Mouse (Mus musculus) heart, embryonic 16.5 days (tissue): ENCODE results near the gene Col25a1. TPM values are rescaled to one million over a fixed set of nuclear protein-coding genes. Genes with fewer than 3 reads are reported as not detected.

Experiments used
- ATAC-seq: fragments of 200-750 bp; cut with Nextera tagmentation; replicated peaks from 2 replicates; pipeline ENCODE4 v1.8.0; 2017; ENCODE audit warnings: moderate number of reproducible peaks; ENCODE audit not compliant: insufficient read depth, low FRiP score; ENCODE audit errors: extremely low read depth
- H3K27ac ChIP-seq: fragments of 300-500 bp; sonication (generic); 2 replicates; pipeline ENCODE4 v1.5.1; 2014; ENCODE audit warnings: mild to moderate bottlenecking, low read length, control low read depth, moderate library complexity
- H3K27me3 ChIP-seq: fragments of 300-500 bp; sonication (generic); 2 replicates; pipeline ENCODE4 v1.6.1; 2014; ENCODE audit warnings: low read length, mixed read lengths; ENCODE audit not compliant: control insufficient read depth, insufficient read depth
- H3K36me3 ChIP-seq: fragments of 300-500 bp; sonication (generic); 2 replicates; pipeline ENCODE4 v1.6.1; 2014; ENCODE audit not compliant: control insufficient read depth, insufficient read depth
- H3K4me1 ChIP-seq: fragments of 300-500 bp; sonication (generic); 2 replicates; pipeline ENCODE4 v1.6.1; 2014; ENCODE audit warnings: low read length, mixed read lengths; ENCODE audit not compliant: control insufficient read depth, insufficient read depth
- H3K4me2 ChIP-seq: fragments of 300-500 bp; sonication (generic); 2 replicates; pipeline ENCODE4 v1.6.1; 2014; ENCODE audit warnings: low read depth, mild to moderate bottlenecking, control low read depth, low read length
- H3K4me3 ChIP-seq: fragments of 300-500 bp; sonication (generic); 2 replicates; pipeline ENCODE4 v1.5.1; 2014; ENCODE audit warnings: mild to moderate bottlenecking, control low read depth, low read length
- H3K9ac ChIP-seq: fragments of 300-500 bp; sonication (generic); 2 replicates; pipeline ENCODE4 v1.6.1; 2014; ENCODE audit warnings: low read length, control low read depth
- H3K9me3 ChIP-seq: fragments of 300-500 bp; sonication (generic); replicated peaks from 2 replicates; pipeline ENCODE4 v1.6.1; 2016; ENCODE audit warnings: low read length; ENCODE audit not compliant: control insufficient read depth
- WGBS: fragments of 180-500 bp; shearing (Covaris S2); extraction: QIAGEN DNeasy Blood & Tissue Kit; methylation state at CpG from one replicate; pipeline ENCODE4 v1.1.7; 2014; 5-methylcytosine and 5-hydroxymethylcytosine counted together
- polyA plus RNA-seq: library from polyadenylated mRNA; unstranded; fragments of >200 nt; fragmentation: Nextera tagmentation; extraction: Ambion mirVana; gene quantifications from 2 replicates; pipeline ENCODE4 v1.2.1, GENCODE M21; 2015

The Col25a1 gene
- polyA plus RNA-seq, 1 experiment from 2014 or later = 1.2 TPM

- Histone ChIP-seq H3K9me3 (no peaks in the 10 kb centered on the region), H3K9ac (no peak overlapping the region), H3K27me3 (no peaks in the 10 kb centered on the region), H3K36me3 (no peaks in the 10 kb centered on the region), H3K4me2 (no peak overlapping the region), H3K4me3 (no peak overlapping the region), H3K27ac (no peak overlapping the region), H3K4me1 (peaks cover 6% of the 10 kb centered on the region; the same call in 1 of the 2 replicates)
- 47% methylated on average over 9 of the region's 9 CpGs for WGBS
- ATAC-seq = no peak
These were observed 26.8 kb upstream of the Col25a1 start for GRCm38 (mm10) chr3:130104471-130104870.

GRCm38 (mm10) chr3:130116886-130117285 lies 14.4 kb upstream of the Col25a1 start:
- no peaks in the 10 kb centered on the region for H3K9me3 ChIP-seq

GRCm38 (mm10) chr3:130127840-130128239 lies 3.5 kb upstream of the Col25a1 start:
- Histone ChIP-seq H3K27me3 (no peaks in the 10 kb centered on the region), H3K4me2 (no peak overlapping the region), H3K36me3 (no peaks in the 10 kb centered on the region), H3K9ac (no peak overlapping the region), H3K4me1 (no peaks in the 10 kb centered on the region), H3K4me3 (no peak overlapping the region), H3K9me3 (no peaks in the 10 kb centered on the region), H3K27ac (no peak overlapping the region)
- WGBS = 85% methylated on average over 8 of the region's 8 CpGs
- no peak for ATAC-seq

More at GRCm38 (mm10) chr3:130116886-130117285, 14.4 kb upstream of the Col25a1 start:
- 53% methylated on average over 6 of the region's 6 CpGs for WGBS
- Histone ChIP-seq H3K27ac (no peak overlapping the region), H3K4me1 (0 out of 2 replicates have a peak, but pooled peaks cover 2% of the 10 kb centered on the region), H3K27me3 (no peaks in the 10 kb centered on the region), H3K36me3 (no peaks in the 10 kb centered on the region), H3K4me2 (no peak overlapping the region), H3K9ac (no peak overlapping the region), H3K4me3 (no peak overlapping the region)
- ATAC-seq = peak; percentile 67

GRCm38 (mm10) chr3:130128564-130128963 lies 2.7 kb upstream of the Col25a1 start:
- no peak for ATAC-seq
- H3K27ac ChIP-seq = no peak overlapping the region
- WGBS = 67% methylated on average over 11 of the region's 11 CpGs

GRCm38 (mm10) chr3:130129635-130130206 lies 1.6 kb upstream of the Col25a1 start:
- H3K27ac ChIP-seq = no peak overlapping the region
- H3K27me3 ChIP-seq = no peaks in the 10 kb centered on the region
- no peak for ATAC-seq
- 50% methylated on average over 10 of the region's 10 CpGs for WGBS
- no peak overlapping the region for H3K4me3 ChIP-seq
- H3K4me1 ChIP-seq = no peaks in the 10 kb centered on the region
- no peak overlapping the region for H3K9ac ChIP-seq
- no peaks in the 10 kb centered on the region for H3K9me3 ChIP-seq
- no peaks in the 10 kb centered on the region for H3K36me3 ChIP-seq
- no peak overlapping the region for H3K4me2 ChIP-seq

More at GRCm38 (mm10) chr3:130128564-130128963, 2.7 kb upstream of the Col25a1 start:
- no peak overlapping the region for H3K9ac ChIP-seq
- H3K4me1 ChIP-seq = no peaks in the 10 kb centered on the region
- H3K4me2 ChIP-seq = no peak overlapping the region
- no peaks in the 10 kb centered on the region for H3K9me3 ChIP-seq
- H3K27me3 ChIP-seq = no peaks in the 10 kb centered on the region
- no peak overlapping the region for H3K4me3 ChIP-seq
- no peaks in the 10 kb centered on the region for H3K36me3 ChIP-seq

- Histone ChIP-seq H3K9ac (no peak overlapping the region), H3K9me3 (peaks cover 3% of the 10 kb centered on the region; the same call in 1 of the 2 replicates)
- no peak for ATAC-seq
These were observed 5.9 kb downstream of the Col25a1 start for GRCm38 (mm10) chr3:130137204-130137603.

GRCm38 (mm10) chr3:130137640-130138039 lies 6.3 kb downstream of the Col25a1 start:
- WGBS = 40% methylated on average over 3 of the region's 3 CpGs
- Histone ChIP-seq H3K4me1 (no peaks in the 10 kb centered on the region), H3K36me3 (no peaks in the 10 kb centered on the region), H3K9ac (no peak overlapping the region), H3K4me3 (no peak overlapping the region), H3K27ac (no peak overlapping the region), H3K9me3 (peaks cover 3% of the 10 kb centered on the region; the same call in 1 of the 2 replicates), H3K27me3 (no peaks in the 10 kb centered on the region), H3K4me2 (no peak overlapping the region)
- no peak for ATAC-seq

More at GRCm38 (mm10) chr3:130137204-130137603, 5.9 kb downstream of the Col25a1 start:
- Histone ChIP-seq H3K27ac (no peak overlapping the region), H3K4me2 (no peak overlapping the region), H3K36me3 (no peaks in the 10 kb centered on the region), H3K4me1 (no peaks in the 10 kb centered on the region), H3K27me3 (no peaks in the 10 kb centered on the region), H3K4me3 (no peak overlapping the region)

DNA sequence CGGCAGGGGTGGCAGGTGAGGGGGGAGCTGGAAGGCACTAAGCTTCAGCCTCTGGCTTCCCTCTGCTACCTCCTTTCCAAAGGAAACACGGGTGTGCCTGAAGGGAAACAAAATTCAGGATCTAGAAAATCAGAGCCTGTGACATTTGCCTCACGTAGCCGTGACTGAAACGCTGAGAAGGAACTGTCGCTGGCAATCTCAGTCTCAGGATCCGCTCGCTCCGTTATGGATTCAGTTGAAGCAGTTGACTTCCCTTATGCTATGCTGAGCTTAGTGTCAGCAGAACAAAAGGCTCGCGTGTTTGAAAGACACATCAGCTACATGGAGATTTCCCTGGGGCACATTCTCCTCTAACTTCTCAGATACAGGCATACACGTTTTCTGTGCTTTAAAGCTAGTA lies 14.6 kb downstream of the Col25a1 start:
- H3K36me3 ChIP-seq = no peaks in the 10 kb centered on the region
- H3K9me3 ChIP-seq = peaks cover 7% of the 10 kb centered on the region; the same call in 1 of the 2 replicates
- H3K9ac ChIP-seq = no peak overlapping the region
- no peak for ATAC-seq
- no peaks in the 10 kb centered on the region for H3K4me1 ChIP-seq
- 73% methylated on average over 12 of the region's 12 CpGs for WGBS
- H3K27me3 ChIP-seq = no peaks in the 10 kb centered on the region
- no peak overlapping the region for H3K27ac ChIP-seq
- H3K4me2 ChIP-seq = no peak overlapping the region; the same call in 1 of the 2 replicates
- no peak overlapping the region for H3K4me3 ChIP-seq

- Histone ChIP-seq H3K9ac (no peak overlapping the region), H3K27ac (no peak overlapping the region), H3K36me3 (no peaks in the 10 kb centered on the region), H3K4me3 (no peak overlapping the region), H3K27me3 (no peaks in the 10 kb centered on the region), H3K9me3 (0 out of 2 replicates have a peak, but pooled peaks cover 4% of the 10 kb centered on the region), H3K4me1 (no peaks in the 10 kb centered on the region), H3K4me2 (no peak overlapping the region)
- no peak for ATAC-seq
- WGBS = 40% methylated on average over 8 of the region's 8 CpGs
These were observed 16.5 kb downstream of the Col25a1 start for GRCm38 (mm10) chr3:130147827-130148226.
